Mouse (Mus musculus) leukemia stem cell, adult 10-12 weeks (primary cell): ENCODE data around the gene Tbc1d9b. TPM values are rescaled to one million over a fixed set of nuclear protein-coding genes. Genes with fewer than 3 reads are reported as not detected.

ENCODE experiments used
- polyA plus RNA-seq: library from polyadenylated mRNA; stranded (reverse); fragments of >175 nt; gene quantifications from 2 replicates; pipeline ENCODE4 v1.2.3, GENCODE M21; 2012; ENCODE audit warnings: low replicate concordance

The Tbc1d9b gene
- 25.7 and 69.1 TPM in 2 replicates for polyA plus RNA-seq

DNA sequence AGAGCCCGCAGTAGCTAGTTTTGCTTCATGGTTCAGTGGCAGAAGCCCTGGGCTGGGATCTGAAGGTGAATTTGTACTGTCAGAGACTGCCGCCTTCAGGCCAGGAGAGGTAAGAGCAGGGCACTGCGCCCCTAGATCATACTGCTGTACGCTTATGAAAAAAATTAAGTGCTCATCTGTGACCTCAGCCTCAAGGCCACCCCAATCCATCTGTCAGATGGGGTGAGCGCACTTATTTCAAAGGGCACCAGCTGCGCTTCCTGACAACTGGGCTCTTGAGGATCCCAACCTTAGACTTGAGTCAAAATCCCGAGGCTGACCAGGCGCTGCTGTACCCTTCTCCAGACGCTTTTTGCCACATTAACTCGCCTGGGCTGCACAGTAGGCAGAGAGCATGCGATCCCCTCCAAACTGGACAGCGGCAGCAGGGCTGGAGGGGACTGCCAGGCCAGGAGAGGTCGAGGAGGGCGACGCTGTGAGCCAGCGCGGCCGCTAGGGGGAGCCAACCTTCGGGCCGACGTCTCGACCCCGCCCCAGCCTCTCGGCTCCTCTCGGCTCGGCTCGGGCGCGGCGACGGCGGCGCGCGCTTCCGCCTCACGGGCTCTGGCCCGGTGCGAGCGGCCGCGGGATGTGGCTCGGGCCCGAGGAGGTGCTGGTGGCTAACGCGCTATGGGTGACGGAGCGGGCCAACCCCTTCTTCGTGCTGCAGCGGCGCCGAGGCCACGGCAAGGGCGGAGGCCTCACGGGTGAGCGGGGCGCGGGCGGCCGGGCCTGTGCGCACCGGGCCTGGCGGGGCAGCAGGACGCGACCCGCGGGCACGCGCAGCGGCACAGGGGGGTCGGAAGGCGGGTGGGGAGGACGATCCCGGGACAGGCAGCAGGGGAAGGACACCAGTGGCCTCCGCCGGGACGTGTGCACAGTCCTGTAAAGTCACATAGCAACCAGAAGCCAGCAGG, at the start of gene Tbc1d9b:
TSS of gene Tbc1d9b (plus strand) at position 586 of the 956 bp plus-strand sequence.

DNA sequence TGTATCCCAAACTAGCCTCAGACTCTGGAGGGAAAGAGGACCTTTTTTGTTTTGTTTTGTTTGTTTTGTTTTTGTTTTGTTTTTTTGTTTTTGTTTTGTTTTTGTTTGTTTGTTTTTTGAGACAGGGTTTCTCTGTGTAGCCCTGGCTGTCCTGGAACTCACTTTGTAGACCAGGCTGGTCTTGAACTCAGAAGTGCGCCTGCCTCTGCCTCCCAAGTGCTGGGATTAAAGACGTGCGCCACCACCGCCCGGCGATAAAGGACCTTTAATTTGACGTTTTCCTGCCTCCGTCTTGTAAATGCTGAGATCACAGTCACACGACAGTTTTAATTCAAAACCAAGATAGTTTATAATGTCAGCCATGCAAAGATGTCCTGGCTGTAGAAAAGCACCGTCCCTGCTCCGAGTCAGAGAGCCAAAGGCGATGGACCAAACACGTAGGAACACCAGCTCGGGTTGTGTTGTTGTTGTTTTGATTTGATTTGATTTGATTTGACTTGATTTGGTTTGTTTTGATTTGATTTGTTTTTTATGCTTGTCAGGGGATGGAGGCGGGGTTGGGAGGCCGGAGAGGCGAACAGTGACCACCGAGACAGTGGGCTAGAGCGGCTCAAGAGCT, 43.0 kb downstream of the Tbc1d9b start, which contains the start of gene Mrnip:
TSS of gene Mrnip (plus strand) at position 334 of the 619 bp plus-strand sequence.

DNA sequence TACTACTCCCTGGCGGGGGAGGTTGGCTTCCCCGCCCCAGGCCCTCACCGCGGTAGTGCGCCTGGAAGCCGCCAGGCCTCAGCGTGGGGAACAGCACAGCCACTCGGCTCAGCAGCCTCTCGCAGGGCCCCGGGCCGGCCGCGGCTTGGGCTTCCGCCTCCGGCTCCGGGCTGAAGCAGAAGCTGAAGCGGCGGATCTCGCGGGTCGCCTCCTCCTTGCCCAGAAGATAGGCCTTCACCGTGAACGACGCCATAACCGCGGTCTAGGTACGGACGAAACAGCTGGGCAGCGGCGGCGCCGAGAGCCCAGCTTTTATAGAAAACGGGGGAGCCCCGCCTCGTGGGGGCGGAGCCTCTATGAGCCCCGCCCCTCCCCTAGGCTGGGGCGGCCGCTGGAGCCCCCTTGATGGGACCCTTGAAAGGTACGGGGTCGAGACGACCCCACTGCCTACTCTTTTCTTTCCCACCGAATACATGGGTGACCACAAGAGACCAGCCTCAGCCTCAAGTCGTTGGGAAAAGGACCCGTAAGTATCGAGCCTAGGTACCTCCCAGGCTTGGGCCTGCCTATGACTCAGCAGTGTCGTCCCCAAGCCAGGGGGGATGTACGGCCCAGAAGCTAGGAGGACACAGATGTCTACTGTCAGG, 79.4 kb downstream of the Tbc1d9b start, which contains the start of the genes Sqstm1 and Mgat4b:
TSS of gene Sqstm1 (minus strand) at position 323 of the 647 bp plus-strand sequence.
TSS of gene Mgat4b (plus strand) at position 386 of the 647 bp plus-strand sequence.

Other genes starting within 250 kb of the Tbc1d9b start
- gene Rasgef1c, start 229.6 kb upstream of the Tbc1d9b start, polyA plus RNA-seq = 0.14 and 0.25 TPM in 2 replicates
- 13.7 and 28.0 TPM in 2 replicates for gene Rnf130, start 106.0 kb upstream of the Tbc1d9b start, polyA plus RNA-seq
- 1.3 and 3.5 TPM in 2 replicates for gene Mrnip, start 43.0 kb downstream of the Tbc1d9b start, polyA plus RNA-seq
- 107 and 111 TPM in 2 replicates for gene Sqstm1, start 79.4 kb downstream of the Tbc1d9b start, polyA plus RNA-seq
- gene Mgat4b, start 79.5 kb downstream of the Tbc1d9b start, polyA plus RNA-seq = 157 and 261 TPM in 2 replicates
- gene Ltc4s, start 107.2 kb downstream of the Tbc1d9b start, polyA plus RNA-seq = 0.37 and 1.7 TPM in 2 replicates
- gene Maml1, start 160.9 kb downstream of the Tbc1d9b start, polyA plus RNA-seq = 8.8 and 16.2 TPM in 2 replicates
- gene Canx, start 194.3 kb downstream of the Tbc1d9b start, polyA plus RNA-seq = 13.1 and 31.2 TPM in 2 replicates
- not detected in 2 replicates for gene Cby3, start 223.1 kb downstream of the Tbc1d9b start, polyA plus RNA-seq
- 67.2 and 193 TPM in 2 replicates for gene Hnrnph1, start 245.6 kb downstream of the Tbc1d9b start, polyA plus RNA-seq